Mouse (Mus musculus) lung, postnatal 36 days (tissue): ENCODE measurements at regions not wholly inside any gene's neighbourhood (a gene's known extent, or its start where the extent isn't known, plus 50 kb on each side); places are given as distances from the start of the nearest gene placed in this dataset.
"Not testable (repeated sequence)": the region's sequence is repeated elsewhere in the genome, so short reads cannot be mapped to it uniquely, and the experiment has no call there.

Experiments
- DNase-seq: peaks from one replicate; pipeline ENCODE4 v3.0.0; 2022; ENCODE audit warnings: mixed read lengths

DNA sequence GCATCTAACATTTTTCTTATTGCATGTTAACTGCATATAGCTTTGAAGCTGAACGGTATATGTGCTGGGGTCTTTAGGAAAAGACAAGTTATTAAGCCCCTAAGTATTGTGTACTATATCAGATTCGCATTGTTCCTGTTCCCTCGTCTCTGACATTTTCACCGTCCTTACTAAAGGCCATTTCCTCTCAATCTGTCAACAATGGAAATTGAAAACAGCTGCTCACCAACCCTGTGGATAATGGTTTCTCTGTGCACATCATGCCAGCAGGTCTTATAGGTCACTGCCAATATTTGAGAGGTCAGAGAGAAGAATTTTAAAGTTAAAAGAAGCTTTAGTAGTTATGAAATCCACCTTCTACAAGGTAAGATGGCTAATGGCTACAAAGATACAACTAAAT lies 797.4 kb upstream of the Impad1 start:
- no peak for DNase-seq

DNA sequence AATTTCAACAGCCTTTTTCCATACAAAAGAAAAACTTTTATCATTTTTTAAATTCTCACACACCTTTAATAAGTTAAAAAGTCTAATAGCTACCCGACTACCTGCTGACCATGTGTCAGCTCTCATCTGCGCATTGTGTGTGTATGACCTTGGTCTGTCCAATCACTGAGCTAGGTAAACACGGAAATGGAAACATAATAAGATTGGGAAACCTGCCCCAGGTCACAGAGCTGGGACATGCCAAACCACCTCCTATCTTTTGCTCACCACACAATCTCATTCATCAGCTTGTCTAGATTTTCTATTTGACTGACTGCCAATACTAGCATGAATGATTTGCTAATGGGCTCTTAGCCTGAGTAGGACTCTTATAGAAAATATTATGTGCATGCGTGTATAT lies 794.3 kb upstream of the Impad1 start:
- DNase-seq = no peak

DNA sequence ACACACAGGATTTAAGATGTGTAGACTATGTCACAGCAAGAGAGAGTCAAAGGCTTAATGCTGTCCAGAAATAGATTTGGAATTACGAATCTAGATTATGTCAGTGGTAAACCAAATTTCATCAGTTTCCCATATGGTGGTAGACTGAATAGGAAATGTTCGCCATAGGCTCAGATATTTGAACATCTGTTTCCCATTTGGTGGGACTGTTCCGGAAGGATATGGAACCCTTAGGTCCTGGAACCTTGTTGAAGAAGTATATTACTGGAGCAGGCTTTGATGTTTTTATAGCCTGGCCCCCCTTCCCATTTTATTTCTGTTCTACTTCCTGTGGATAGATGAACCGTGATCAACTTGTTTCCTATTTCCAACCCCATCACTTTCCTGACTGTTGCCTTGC lies 792.0 kb upstream of the Impad1 start:
- no peak for DNase-seq

DNA sequence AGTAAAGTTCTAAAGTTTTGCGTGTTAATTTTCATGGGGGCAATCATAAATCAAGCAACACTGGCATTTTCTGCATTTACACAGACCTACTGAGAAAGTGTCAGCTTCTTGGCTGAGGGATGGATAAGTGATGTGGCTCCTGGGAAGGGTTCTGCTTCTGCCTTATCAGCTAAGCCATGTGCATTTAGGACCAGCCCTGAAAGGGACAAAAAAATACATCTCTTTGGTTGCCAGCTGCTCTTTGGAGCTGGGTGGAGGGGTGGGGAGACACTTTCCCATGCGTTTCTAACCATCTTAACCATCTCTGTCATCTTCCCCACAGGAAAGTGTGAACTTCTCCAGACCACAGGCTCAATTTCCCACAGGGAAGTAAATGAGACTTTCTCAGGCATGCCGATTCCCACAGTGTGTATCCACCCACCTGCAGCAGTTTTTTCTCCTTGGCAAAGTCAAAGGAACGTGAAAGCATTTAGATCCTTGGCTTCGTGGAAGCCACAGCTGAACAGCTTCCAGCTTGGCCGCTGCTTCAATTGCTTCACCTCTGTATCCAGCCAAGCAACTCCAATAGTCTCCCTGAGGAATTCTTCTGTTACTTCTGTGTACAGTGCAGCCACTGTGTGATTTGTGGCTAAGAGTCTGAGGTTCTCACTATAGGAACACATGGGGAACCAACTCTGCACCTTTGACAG lies 791.0 kb upstream of the Impad1 start:
- DNase-seq = peak; percentile 29

DNA sequence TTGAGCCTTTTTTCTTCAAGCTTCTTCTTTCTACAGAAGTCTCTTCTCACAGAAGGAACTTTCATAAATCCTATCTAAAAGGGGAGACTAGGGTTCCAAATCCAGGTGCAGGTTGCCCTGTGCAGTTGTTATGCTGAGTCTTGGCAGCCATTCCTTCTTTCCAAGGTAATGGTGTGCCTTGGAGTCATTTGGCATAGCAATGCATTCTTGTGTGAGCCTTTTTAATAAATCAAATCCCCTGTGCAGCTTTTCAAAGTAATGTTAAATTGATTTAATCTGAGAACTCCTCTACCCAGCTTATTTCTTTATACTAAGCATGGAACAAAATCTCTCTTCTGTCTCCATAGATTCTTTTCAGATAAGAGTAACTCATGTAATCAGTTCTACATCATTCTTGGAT lies 774.9 kb upstream of the Impad1 start:
- DNase-seq = no peak

DNA sequence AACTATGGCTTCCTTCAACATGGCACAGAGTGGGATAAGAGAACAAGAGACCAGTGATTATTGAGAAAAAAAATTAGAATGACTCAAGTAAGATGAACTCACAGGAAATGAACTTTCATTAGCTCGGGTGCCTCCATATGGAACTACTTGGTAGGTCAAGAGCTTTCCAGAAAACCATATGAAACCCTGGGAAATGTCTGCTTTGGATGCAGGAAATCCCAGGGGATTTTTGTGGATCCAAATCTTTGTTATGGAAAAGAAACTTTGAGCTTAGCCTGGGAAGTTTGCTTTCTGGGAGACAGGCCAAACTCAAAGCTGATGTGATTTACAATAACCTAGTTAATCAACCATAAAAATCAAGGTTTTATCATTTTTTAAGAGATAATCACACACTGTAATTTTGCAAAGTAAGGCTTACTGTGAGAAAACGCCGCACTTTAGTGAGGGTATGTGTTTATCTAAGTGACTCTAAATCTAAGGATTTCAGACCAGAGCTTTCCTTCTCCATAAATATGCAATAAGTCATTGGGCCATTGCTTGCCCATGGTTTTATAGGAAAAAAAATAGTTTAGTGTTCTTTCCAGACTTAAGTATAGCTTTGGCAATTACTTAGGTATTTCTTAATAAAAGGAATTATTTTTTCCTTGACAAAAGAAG lies 767.0 kb upstream of the Impad1 start:
- no peak for DNase-seq

DNA sequence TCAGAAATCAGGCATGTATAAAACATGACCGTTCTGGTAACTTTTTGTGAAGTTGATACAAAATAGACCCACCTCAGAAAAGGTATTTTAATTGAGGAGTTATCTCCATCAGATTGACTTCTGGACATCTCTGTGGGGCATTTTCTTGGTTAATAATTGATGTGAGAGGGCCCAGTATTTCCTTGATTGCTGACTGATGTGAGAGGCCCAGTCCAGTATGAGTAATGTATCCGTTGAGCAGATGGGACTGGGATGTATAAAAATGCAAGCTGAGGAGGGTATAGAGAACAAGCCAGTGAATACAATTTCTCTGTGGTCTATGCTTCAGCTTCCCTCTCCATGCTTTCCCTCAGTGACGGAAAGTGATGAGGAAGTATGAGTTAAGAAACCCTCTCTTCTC lies 747.0 kb upstream of the Impad1 start:
- no peak for DNase-seq

DNA sequence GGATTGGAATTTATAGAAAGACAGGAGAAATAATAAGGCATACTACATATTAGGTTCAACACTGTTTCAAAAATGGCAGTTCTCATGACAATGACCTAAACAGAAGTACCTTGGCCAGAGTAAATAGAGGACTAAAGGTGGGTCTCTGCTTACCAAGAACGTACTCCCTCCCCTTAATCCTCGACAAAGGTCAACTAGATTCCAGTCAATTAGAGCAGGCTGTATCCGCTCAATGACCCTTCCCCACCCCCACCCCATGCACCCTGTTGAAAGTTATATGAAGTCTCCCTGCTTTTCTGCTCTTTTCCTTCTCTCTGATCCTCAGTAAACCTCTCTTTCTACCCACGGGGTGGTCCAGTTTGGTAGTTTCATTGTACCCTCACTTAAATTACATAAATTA lies 737.3 kb upstream of the Impad1 start:
- no peak for DNase-seq

DNA sequence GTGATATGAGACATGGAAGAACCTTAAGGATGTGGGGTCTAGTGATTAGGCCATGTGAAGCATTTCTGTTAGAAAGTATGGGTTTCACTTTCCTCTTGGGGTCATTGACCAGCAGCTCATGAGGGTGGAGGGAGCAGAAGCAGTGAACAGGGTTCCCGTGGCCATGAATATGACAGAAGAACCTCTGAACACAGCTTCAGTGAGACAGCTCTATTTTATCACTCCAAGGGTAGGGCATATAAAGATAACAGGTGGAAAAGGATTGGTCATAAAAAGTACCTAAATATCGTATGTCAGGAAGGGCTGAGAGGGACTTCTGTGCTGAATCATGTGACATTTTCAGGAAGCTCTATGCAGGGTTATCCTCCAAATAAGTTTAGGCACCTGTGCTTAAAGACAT lies 725.4 kb upstream of the Impad1 start:
- DNase-seq = no peak

DNA sequence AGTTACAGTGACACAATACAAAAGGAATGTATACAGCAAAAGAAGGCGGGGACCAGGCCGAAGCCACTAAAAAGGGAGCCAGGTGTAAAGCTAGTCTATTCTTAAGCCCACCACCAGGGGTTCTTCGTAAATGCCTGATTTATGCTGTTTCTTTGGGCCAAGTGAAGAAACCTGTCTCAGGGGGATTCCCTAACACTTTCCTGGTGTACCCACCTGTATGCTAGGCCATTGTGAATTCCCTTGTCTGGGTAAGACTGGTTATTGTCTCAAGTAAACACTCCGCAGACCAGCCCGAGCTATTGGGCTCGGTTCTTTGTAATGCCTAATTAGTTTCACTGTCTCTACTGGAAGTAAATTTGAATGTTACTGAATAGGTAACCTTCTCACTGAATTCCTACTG lies 722.3 kb upstream of the Impad1 start:
- not testable (repeated sequence) for DNase-seq

DNA sequence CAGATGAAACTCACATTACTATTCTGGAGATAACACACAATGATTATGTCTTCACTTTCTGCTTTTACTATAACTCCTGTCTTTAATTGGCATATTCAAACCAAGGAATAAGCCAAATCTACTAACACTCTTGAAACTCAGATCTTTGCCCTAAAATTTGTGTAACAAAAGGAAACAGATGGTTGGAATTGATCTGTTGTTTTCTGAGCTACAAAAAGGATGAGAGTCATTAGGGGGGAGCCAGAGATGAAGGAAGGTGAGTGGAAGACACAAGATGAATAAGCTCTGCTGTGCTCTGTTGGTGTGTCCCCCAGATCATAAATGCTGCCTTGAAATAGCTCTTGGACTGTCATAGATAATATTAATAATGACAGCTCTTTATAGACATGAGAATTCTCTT lies 718.6 kb upstream of the Impad1 start:
- no peak for DNase-seq

DNA sequence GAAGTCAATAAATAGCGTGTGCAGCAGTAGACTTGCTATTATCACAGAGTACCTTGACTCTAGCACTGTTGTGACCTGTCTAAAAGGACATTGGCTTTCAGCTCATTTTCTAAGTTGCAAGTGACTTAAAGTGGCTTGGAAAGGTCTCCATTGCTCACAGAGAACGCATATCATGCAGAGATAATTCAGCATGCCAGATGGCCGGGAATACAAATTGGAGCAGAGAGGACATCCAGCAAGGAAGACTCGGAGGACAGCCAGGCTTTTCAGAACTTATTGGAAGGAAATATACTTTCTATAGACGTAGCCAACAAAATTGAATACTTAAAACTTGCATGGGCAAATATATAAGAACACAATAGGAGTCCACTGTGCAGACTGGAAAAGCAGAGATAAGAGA lies 716.2 kb upstream of the Impad1 start:
- DNase-seq = no peak

DNA sequence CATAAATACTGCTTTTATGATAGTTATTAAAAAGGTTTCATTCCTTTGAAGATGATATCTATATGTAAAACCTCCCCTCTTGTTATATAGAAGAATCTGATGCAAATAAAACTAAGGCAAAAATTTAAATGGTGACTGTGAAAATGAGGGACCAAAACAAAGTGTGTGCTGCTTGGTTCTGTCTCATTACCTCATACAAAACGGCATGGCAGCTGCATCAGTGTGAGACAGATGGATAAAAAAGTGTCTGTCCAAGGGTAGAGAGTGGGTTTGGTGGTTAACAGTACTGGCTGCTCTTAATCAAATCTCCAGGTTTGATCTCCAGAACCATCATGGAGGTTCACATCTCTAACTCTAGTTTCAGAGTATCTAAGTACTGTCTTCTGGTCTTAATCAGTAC lies 701.9 kb upstream of the Impad1 start:
- no peak for DNase-seq

DNA sequence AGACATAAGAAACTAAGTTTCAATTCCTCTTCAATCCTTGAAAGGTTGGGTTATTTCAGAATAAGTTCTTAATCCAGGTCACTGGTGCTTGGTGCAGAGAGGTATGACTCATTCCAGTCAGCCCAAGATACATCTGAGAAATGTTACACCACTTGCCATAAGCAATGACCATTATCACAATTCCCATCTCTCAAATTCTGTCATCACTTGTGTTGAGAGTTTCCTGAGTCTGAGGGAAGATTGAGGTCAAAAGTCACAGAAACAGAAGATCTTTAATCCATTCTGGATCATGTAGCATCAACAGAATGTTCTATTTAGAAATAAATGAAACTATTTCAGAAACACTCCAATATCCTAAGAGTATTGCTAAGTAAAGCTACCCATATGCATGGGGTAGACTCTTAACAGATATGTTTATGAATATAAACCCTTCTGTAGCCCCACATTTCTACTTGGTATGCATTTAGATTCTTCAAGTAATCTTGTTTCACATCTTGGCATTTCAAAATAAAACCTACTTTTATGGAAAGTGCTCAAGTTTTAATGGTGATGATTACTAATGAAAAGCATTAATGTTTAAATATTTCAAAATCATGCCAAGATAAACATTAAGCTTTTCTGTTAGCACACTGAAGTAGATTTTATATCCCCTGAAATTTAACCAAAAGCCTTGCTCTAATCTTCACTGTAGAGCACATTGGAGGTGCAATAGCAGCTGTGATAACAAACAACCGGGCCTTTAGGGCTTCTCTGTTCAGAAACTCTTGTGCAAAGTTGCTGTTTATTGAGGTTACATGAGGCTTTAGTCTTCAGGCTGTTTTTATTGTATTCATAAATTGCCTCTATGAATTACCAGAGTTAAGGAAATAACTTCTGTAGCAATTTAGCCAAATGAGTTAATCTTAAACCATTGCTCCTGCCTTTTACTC lies 701.2 kb upstream of the Impad1 start:
- DNase-seq = no peak

DNA sequence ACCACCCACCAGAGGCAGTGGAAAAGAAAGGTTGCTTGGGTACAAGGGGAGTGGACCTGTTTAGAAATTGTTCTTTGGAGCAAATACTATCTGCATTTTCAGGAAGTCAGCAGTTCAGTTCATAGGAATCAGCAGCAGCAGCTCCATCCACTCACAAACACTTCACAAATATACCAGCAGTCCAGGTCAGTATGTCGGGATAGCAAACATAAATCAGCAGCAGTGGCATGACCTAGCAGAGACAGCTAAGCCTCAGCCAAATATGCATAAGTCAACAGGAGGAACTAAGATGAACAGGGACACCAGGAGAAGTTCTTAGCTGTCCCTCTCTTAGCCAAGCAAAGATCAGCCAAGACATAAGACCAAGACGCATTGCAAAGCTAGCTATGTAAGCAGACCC lies 693.6 kb upstream of the Impad1 start:
- DNase-seq = peak; percentile 10

DNA sequence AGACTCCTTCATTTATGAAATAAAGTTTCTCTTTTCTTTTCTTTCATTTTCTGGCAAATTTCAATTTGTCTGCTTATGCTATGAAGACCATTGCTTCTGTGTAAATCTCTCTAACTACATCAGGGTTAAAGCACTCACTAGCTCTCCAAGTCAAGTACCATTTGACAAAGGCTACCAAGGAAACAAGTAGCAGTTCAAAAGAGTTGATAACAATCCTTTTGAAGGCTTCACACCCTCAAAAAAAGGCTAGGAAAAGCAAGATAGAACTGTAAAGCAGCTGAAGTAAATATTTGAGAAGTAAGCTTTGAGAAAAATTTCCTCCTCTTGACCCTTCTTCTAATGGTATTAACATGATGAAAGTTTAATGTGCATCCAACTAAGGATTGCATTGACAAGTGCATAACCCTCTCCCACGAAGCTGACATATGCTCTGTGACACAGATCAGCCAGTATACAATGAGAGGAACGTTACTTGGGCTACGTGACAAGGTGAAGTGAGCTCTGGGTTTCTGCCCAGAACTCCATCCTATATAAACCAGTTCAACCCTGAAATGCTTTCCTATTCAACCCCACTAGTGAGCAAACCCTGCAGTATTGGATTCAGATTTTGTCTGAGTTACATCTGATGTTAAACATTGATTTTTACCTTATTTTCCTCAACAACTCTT lies 678.9 kb upstream of the Impad1 start:
- DNase-seq = peak; percentile 28

DNA sequence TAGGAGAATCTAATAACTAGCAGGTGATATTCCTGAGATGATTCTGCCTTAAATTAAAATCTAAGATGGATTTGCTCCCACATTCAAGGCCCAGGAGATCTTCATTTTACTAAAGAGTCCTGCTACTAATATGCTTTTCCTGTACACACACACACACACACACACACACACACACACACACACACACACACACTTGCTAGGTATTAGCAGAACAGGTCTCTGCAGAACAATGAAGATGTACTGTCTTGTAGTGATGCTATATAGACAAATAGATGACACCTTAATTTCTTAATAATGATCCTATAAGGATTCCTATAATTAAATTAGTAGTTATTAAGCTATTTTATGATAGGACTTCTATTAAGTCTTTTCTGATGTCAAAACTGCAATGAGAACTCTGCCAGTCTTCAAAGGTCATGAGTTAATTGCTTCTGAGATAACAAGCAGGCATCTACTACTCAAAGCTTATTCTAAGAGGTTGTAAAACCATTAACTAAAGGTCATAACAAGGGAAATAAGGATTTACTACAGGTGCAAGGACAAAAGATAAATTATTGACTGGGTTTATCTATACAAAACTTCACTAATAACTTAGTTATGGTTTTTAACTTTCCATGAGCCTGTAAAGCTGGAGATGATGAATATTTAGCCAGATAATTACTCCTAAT lies 666.0 kb upstream of the Impad1 start:
- no peak for DNase-seq

DNA sequence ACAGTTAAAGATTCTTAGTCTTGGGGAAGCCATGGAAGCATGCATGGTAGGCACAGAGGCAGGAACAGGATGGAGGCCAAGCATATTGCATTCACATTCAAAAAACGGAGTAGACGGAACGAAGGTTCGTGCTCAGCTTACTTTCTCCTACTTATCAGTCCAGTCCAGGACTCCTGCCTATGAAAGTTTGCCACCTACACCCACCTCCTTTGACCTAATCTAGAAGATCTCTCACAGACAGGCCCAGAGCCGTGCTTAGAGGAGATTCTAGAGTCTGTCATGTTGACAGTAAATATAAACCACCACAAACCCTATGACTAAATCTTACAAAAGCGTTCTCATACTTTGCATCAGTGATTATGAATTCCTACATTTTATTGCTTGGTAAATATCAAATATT lies 657.3 kb upstream of the Impad1 start:
- DNase-seq = no peak

DNA sequence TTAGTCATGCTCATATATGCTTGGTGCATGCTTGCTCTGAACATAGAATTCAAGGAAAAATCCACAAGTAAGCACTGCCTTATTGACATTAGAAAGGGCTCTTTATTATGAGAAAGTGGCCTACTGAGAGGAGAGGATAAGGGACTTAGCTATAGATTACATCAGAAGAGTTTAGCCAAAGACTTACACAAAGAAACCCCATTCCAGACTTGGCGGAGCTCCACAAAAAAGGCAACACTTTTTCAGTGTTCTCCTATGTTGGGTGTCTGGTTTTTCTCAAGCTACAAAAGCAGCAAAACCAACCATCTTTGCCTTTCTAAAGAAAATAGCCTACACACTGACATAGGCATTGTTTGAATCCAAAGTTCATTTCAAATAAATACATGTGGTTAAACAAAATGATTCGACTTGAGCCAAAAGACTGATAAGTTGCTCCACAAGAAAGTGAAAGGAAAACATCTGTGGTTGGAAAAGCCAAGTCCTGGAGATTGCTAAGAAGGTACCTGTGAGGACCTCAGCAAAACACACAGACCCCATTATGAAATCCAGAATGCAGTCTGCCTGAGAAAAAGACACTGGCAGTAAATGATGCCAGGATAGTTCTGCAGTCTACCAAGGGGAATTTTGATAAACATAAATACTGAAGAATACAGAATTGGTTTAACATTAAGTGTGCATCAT lies 648.3 kb upstream of the Impad1 start:
- DNase-seq = no peak

DNA sequence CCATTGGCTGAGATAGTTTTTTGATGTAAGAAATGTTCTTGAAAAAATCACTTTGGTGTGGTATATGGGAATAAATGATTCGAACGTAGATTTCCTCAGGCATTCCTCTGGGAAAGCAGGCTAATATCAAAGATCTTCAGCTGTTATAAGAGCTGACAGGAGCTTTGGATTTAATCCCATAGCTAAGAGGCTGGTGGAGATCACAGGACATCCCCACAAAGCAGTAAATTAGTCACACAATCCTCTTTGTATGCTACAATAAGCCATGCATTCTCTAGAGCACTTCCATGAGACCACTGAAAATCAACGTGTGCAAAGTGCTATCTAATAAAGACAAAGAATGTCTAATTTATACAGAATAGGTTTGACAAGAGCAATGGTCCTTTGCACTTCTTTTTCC lies 643.9 kb upstream of the Impad1 start:
- no peak for DNase-seq
